Mouse (Mus musculus) forebrain, embryonic 14.5 days (tissue): ENCODE measurements around the gene Mphosph10. TPM values are rescaled to one million over a fixed set of nuclear protein-coding genes. Genes with fewer than 3 reads are reported as not detected.

ENCODE experiments used
- ATAC-seq: fragments of 200-750 bp; cut with Nextera tagmentation; 2 replicates; pipeline ENCODE4 v1.8.0; 2017; ENCODE audit warnings: mild to moderate bottlenecking, moderate library complexity
- DNase-seq: peaks from one replicate; pipeline ENCODE4 v3.0.0-alpha.2; 2015; ENCODE audit warnings: low spot score
- H3K27ac ChIP-seq: fragments of 300-500 bp; sonication (generic); 2 replicates; pipeline ENCODE4 v1.5.1; 2014; ENCODE audit warnings: low read depth, mild to moderate bottlenecking, control low read depth, low read length, moderate library complexity
- H3K27me3 ChIP-seq: fragments of 300-500 bp; sonication (generic); replicated peaks from 2 replicates; pipeline ENCODE4 v1.6.1; 2014; ENCODE audit warnings: low read length, control low read depth, mixed read lengths; ENCODE audit not compliant: control insufficient read depth, insufficient read depth
- H3K36me3 ChIP-seq: fragments of 300-500 bp; sonication (generic); 2 replicates; pipeline ENCODE4 v1.6.1; 2014; ENCODE audit warnings: low read length, control low read depth; ENCODE audit not compliant: control insufficient read depth, insufficient read depth
- H3K4me1 ChIP-seq: fragments of 300-500 bp; sonication (generic); 2 replicates; pipeline ENCODE4 v1.6.1; 2014; ENCODE audit warnings: antibody characterized with exemption, low read length, control low read depth; ENCODE audit not compliant: control insufficient read depth, insufficient read depth
- H3K4me2 ChIP-seq: fragments of 300-500 bp; sonication (generic); 2 replicates; pipeline ENCODE4 v1.6.1; 2014; ENCODE audit warnings: mild to moderate bottlenecking, control low read depth, low read length
- H3K4me3 ChIP-seq: fragments of 300-500 bp; sonication (generic); 2 replicates; pipeline ENCODE4 v1.5.1; 2014; ENCODE audit warnings: low read depth, low read length, control low read depth
- H3K9ac ChIP-seq: fragments of 300-500 bp; sonication (generic); 2 replicates; pipeline ENCODE4 v1.6.1; 2014; ENCODE audit warnings: mild to moderate bottlenecking, low read length, control low read depth, moderate library complexity
- H3K9me3 ChIP-seq: fragments of 300-500 bp; sonication (generic); replicated peaks from 2 replicates; pipeline ENCODE4 v1.6.1; 2016; ENCODE audit warnings: low read length, control low read depth, mixed read lengths; ENCODE audit not compliant: control insufficient read depth
- WGBS: fragments of 180-500 bp; shearing (Covaris S2); extraction: QIAGEN DNeasy Blood & Tissue Kit; methylation state at CpG from one replicate; pipeline ENCODE4 v1.1.7; 2014; 5-methylcytosine and 5-hydroxymethylcytosine counted together
- polyA plus RNA-seq: library from polyadenylated mRNA; unstranded; fragments of >200 nt; fragmentation: Nextera tagmentation; extraction: Ambion mirVana; gene quantifications from 2 replicates; pipeline ENCODE4 v1.2.1, GENCODE M21; 2014

Gene Mphosph10
- polyA plus RNA-seq: 25.9 and 28.0 TPM in 2 replicates

- peak within 1 kb of the TSS; percentile 67 for H3K4me2 ChIP-seq
- peaks cover 8% of the 10 kb centered on the region for H3K4me1 ChIP-seq
- WGBS: 1% methylated on average over 54 of the region's 54 CpGs
- H3K27ac ChIP-seq: peak within 1 kb of the TSS; percentile 45; the same call in 1 of the 2 replicates
- ATAC-seq (peak; percentile 98), DNase-seq (peak; percentile 95)
- H3K9ac ChIP-seq: peak within 1 kb of the TSS; percentile 68
- no peaks in the 10 kb centered on the region for H3K27me3 ChIP-seq
- no peaks in the 10 kb centered on the region for H3K9me3 ChIP-seq
- peak within 1 kb of the TSS; percentile 67 for H3K4me3 ChIP-seq
- H3K36me3 ChIP-seq: peaks cover 19% of the 10 kb centered on the region
Observed at GRCm38 (mm10) chr7:64392122-64392818, at the start of gene Mphosph10, which contains the start of gene Mcee. TSS of gene Mphosph10 (minus strand) at chr7:64392268. TSS of gene Mcee (plus strand) at chr7:64392607.

GRCm38 (mm10) chr7:64440519-64440918, 48.5 kb upstream of the Mphosph10 start:
- H3K4me2 ChIP-seq: no peak overlapping the region
- ATAC-seq (no peak), DNase-seq (no peak)
- no peaks in the 10 kb centered on the region for H3K36me3 ChIP-seq
- H3K27ac ChIP-seq: no peak overlapping the region
- no peak overlapping the region for H3K4me3 ChIP-seq
- H3K9ac ChIP-seq: no peak overlapping the region
- WGBS: 73% methylated on average over 8 of the region's 8 CpGs
- no peaks in the 10 kb centered on the region for H3K9me3 ChIP-seq
- no peaks in the 10 kb centered on the region for H3K27me3 ChIP-seq
- H3K4me1 ChIP-seq: no peaks in the 10 kb centered on the region

- Histone ChIP-seq H3K4me1 (no peaks in the 10 kb centered on the region), H3K4me2 (no peak overlapping the region), H3K4me3 (no peak overlapping the region), H3K9me3 (no peaks in the 10 kb centered on the region), H3K36me3 (no peaks in the 10 kb centered on the region), H3K27me3 (no peaks in the 10 kb centered on the region), H3K27ac (no peak overlapping the region), H3K9ac (no peak overlapping the region)
- WGBS: 67% methylated on average over 5 of the region's 5 CpGs
- no peak for DNase-seq
- ATAC-seq: no peak
Observed at GRCm38 (mm10) chr7:64439595-64440518, 47.8 kb upstream of the Mphosph10 start.

GRCm38 (mm10) chr7:64424861-64425260, 32.8 kb upstream of the Mphosph10 start:
- no peak for ATAC-seq
- no peaks in the 10 kb centered on the region for H3K36me3 ChIP-seq
- no peak overlapping the region for H3K4me3 ChIP-seq
- H3K27ac ChIP-seq: no peak overlapping the region
- H3K9ac ChIP-seq: no peak overlapping the region
- 61% methylated on average over 5 of the region's 5 CpGs for WGBS
- H3K4me1 ChIP-seq: no peaks in the 10 kb centered on the region
- H3K9me3 ChIP-seq: no peaks in the 10 kb centered on the region
- H3K27me3 ChIP-seq: no peaks in the 10 kb centered on the region
- no peak for DNase-seq
- H3K4me2 ChIP-seq: no peak overlapping the region

- Histone ChIP-seq H3K4me1 (no peaks in the 10 kb centered on the region), H3K9ac (no peak overlapping the region), H3K27me3 (no peaks in the 10 kb centered on the region), H3K36me3 (no peaks in the 10 kb centered on the region), H3K4me2 (no peak overlapping the region), H3K9me3 (no peaks in the 10 kb centered on the region), H3K4me3 (no peak overlapping the region), H3K27ac (no peak overlapping the region)
- no peak for DNase-seq
- no peak for ATAC-seq
- WGBS: 92% methylated on average over 8 of the region's 8 CpGs
Observed at GRCm38 (mm10) chr7:64403989-64404388, 11.9 kb upstream of the Mphosph10 start.

GRCm38 (mm10) chr7:64402452-64402851, 10.4 kb upstream of the Mphosph10 start:
- no peak overlapping the region for H3K27ac ChIP-seq
- WGBS: 92% methylated on average over 4 of the region's 4 CpGs
- no peaks in the 10 kb centered on the region for H3K9me3 ChIP-seq
- no peak for ATAC-seq
- no peaks in the 10 kb centered on the region for H3K4me1 ChIP-seq
- no peaks in the 10 kb centered on the region for H3K27me3 ChIP-seq
- no peak overlapping the region for H3K9ac ChIP-seq
- no peak overlapping the region for H3K4me2 ChIP-seq
- H3K4me3 ChIP-seq: no peak overlapping the region
- DNase-seq: no peak
- H3K36me3 ChIP-seq: no peaks in the 10 kb centered on the region

- no peaks in the 10 kb centered on the region for H3K9me3 ChIP-seq
- H3K36me3 ChIP-seq: no peaks in the 10 kb centered on the region
- ATAC-seq (no peak), DNase-seq (no peak)
- 94% methylated on average over 1 of the region's 1 CpGs for WGBS
- no peaks in the 10 kb centered on the region for H3K27me3 ChIP-seq
- H3K4me3 ChIP-seq: no peak overlapping the region
- H3K4me1 ChIP-seq: no peaks in the 10 kb centered on the region
- no peak overlapping the region for H3K9ac ChIP-seq
- H3K4me2 ChIP-seq: no peak overlapping the region
- H3K27ac ChIP-seq: no peak overlapping the region
Observed at GRCm38 (mm10) chr7:64400725-64401124, 8.7 kb upstream of the Mphosph10 start.

GRCm38 (mm10) chr7:64392819-64393151, 717 bp upstream of the Mphosph10 start:
- Histone ChIP-seq H3K4me1 (peaks cover 8% of the 10 kb centered on the region), H3K27me3 (no peaks in the 10 kb centered on the region), H3K27ac (peak overlapping the region; percentile 45; the same call in 1 of the 2 replicates), H3K36me3 (peaks cover 14% of the 10 kb centered on the region), H3K4me3 (peak overlapping the region; percentile 67), H3K4me2 (peak overlapping the region; percentile 67), H3K9ac (peak overlapping the region; percentile 68), H3K9me3 (no peaks in the 10 kb centered on the region)
- ATAC-seq (no peak), DNase-seq (no peak)
- 3% methylated on average over 15 of the region's 15 CpGs for WGBS
